Mouse (Mus musculus): ENCODE data around the gene Vapa.

DNA sequence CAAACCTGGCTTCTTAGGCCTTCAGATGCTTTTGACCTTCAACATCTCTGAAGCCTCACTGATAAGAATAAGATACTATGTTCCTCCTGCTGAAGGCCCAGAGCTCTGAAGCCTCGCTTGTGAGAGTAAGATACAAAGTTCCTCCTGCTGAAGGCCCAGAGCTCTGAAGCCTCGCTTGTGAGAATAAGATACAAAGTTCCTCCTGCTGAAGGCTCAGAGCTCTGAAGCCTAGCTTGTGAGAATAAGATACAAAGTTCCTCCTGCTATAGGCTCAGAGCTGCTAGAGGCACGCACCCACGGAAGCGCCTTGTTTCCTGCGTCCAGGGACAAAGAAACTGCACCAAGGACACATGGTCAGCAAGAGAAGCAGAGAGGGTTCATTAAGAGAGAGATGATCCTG lies 43.4 kb upstream of the Vapa start:
- TF ChIP-seq SIN3A (IDR thresholded peaks at IDR 0.05; ENCODE audit: low read length) (no peak), CTCF (conservative IDR thresholded peaks at IDR 0.05 in 1 of 2, IDR thresholded peaks at IDR 0.05 in 1 of 2; ENCODE audit: low read depth in 2 of 2, low read length in 2 of 2) (no peak), CHD2 (IDR thresholded peaks at IDR 0.05; ENCODE audit: low read length) (no peak), SMC3 (IDR thresholded peaks at IDR 0.05; ENCODE audit: low read depth, low read length) (no peak), EP300 (IDR thresholded peaks at IDR 0.05; ENCODE audit: low read length) (no peak), ZNF384 (IDR thresholded peaks at IDR 0.05; ENCODE audit: low read depth, low read length) (no peak), POLR2A (IDR thresholded peaks at IDR 0.05; ENCODE audit: low read depth, low read length) (no peak)

All from CH12.LX (cell line).